Mouse (Mus musculus) embryonic fibroblast, embryonic 13.5 days (primary cell): ENCODE results near the gene Rnf40. TPM values are rescaled to one million over a fixed set of nuclear protein-coding genes. Genes with fewer than 3 reads are reported as not detected.

ENCODE experiments used
- H3K27ac ChIP-seq: 2 replicates; pipeline ENCODE4 v1.5.1; 2012; ENCODE audit warnings: low read length, control low read depth, inconsistent platforms; ENCODE audit not compliant: insufficient read depth
- H3K4me1 ChIP-seq: 2 replicates; pipeline ENCODE4 v1.6.1; 2011; ENCODE audit warnings: low read length; ENCODE audit not compliant: control insufficient read depth, insufficient read depth
- H3K4me3 ChIP-seq: 2 replicates; pipeline ENCODE4 v1.5.1; 2011; ENCODE audit warnings: mild to moderate bottlenecking, control low read depth, low read length; ENCODE audit not compliant: insufficient read depth
- CTCF ChIP-seq: IDR thresholded peaks from 2 replicates; pipeline ENCODE4 v1.5.1; 2011; ENCODE audit warnings: mild to moderate bottlenecking, control low read depth, low read length, moderate library complexity, borderline replicate concordance; ENCODE audit not compliant: insufficient read depth
- POLR2A ChIP-seq: IDR thresholded peaks from 2 replicates; pipeline ENCODE4 v1.6.1; 2011; ENCODE audit warnings: low read depth, mild to moderate bottlenecking, control low read depth, low read length, moderate library complexity
- polyA plus RNA-seq: library from polyadenylated mRNA; stranded (reverse); fragments of >200 nt; gene quantifications from 2 replicates; pipeline ENCODE4 v1.2.4, GENCODE M21; 2011; ENCODE audit warnings: low read depth; ENCODE audit not compliant: missing spikeins, insufficient read length

The Rnf40 gene
- polyA plus RNA-seq, 1 experiment, result 34.2 TPM

DNA sequence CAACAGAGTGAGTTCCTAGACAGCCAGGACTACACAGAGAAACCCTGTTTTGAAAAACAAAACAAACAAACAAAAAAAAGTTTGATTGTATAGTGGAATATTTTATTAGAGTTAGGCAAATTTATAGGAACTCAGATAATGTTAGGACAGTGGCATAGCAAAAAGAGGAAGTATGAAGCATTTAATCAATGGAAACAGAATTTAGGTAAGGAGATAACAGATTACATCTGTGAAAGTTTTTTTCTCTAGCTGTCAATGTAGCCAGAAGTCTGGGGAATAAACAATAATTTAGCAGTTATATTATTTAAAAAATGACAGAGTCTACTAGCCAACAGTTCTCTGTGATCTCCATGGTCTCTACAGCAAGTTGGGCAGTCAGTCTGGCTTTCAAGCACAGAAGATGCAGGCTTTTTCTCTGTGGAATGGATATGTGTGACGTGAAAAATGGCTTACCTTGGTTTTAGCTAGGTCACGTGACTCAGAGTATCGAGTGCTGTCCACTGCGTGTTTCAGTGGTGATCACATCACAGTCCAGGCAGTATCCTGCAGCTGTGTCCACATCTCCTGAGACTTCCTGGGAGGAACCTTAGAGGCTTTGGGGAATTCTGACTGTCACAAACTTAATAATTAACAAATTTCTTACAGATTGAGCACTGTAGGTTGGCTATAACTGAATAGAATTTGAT lies 60.1 kb downstream of the Rnf40 start:
- Histone ChIP-seq H3K4me1 (no peaks in the 10 kb centered on the region; the same call in 1 of the 2 replicates), H3K27ac (no peak overlapping the region), H3K4me3 (no peak overlapping the region)
- TF ChIP-seq CTCF (no peak), POLR2A (no peak)

GRCm38 (mm10) chr7:127649206-127649605 lies 60.6 kb downstream of the Rnf40 start:
- Histone ChIP-seq H3K27ac (no peak overlapping the region), H3K4me1 (no peaks in the 10 kb centered on the region; the same call in 1 of the 2 replicates), H3K4me3 (no peak overlapping the region)
- TF ChIP-seq POLR2A, result no peak
- TF ChIP-seq CTCF, result no peak

DNA sequence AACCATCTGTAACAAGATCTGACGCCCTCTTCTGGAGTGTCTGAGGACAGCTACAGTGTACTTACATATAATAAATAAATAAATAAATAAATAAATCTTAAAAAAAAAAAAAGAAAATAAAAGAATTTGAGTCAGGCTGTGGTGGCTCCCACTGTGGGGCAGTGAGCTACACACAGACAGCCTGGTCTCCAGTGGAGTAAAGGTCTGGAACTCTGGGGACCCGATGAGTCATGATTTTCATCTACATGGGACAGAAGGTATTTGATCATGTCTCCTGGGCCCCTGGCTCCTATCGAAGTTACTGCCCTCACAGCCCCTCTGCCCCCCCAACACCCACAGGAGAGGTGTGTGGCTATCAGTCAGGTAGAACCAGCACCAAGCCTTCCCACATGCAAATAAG lies 63.1 kb downstream of the Rnf40 start:
- no peaks in the 10 kb centered on the region; the same call in 1 of the 2 replicates for H3K4me1 ChIP-seq
- TF ChIP-seq CTCF (no peak), POLR2A (no peak)
- no peak overlapping the region for H3K4me3 ChIP-seq
- H3K27ac ChIP-seq, result no peak overlapping the region

GRCm38 (mm10) chr7:127652050-127652449 lies 63.5 kb downstream of the Rnf40 start:
- Histone ChIP-seq H3K27ac (no peak overlapping the region), H3K4me1 (no peaks in the 10 kb centered on the region; the same call in 1 of the 2 replicates), H3K4me3 (no peak overlapping the region)
- TF ChIP-seq POLR2A, result no peak
- TF ChIP-seq CTCF, result no peak

DNA sequence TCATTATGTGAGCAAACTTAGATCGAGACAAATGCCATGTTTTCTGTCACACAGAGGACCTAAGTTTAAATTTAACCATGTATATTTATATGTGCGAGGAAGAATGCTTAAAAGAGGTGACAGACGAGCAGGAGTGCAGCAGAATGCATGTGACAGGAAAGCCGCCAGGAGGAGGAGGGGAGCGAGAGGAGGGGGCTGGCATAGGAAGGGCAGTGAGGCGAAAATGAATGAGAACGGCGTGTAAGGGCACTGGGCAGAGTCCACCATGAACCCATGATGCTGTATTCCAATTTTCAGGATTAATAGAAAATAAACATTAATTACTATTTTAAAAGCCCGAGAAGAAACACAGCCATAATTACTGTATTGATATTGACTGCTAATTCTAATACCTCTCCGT lies 65.8 kb downstream of the Rnf40 start:
- TF ChIP-seq POLR2A (no peak), CTCF (no peak)
- H3K4me1 ChIP-seq, result no peaks in the 10 kb centered on the region; the same call in 1 of the 2 replicates
- no peak overlapping the region for H3K4me3 ChIP-seq
- H3K27ac ChIP-seq, result no peak overlapping the region

Other genes starting within 250 kb of the Rnf40 start
- 18.4 and 20.7 TPM in 2 replicates for gene Zfp768, start 243.2 kb upstream of the Rnf40 start, polyA plus RNA-seq
- gene Zfp747, start 212.7 kb upstream of the Rnf40 start, polyA plus RNA-seq, result 4.5 and 7.0 TPM in 2 replicates
- 1.6 and 2.1 TPM in 2 replicates for gene 9130019O22Rik, start 201.6 kb upstream of the Rnf40 start, polyA plus RNA-seq
- 5.3 and 7.1 TPM in 2 replicates for gene E430018J23Rik, start 195.1 kb upstream of the Rnf40 start, polyA plus RNA-seq
- gene Zfp764, start 181.9 kb upstream of the Rnf40 start, polyA plus RNA-seq, result 3.3 and 5.0 TPM in 2 replicates
- 9.6 and 11.0 TPM in 2 replicates for gene Zfp688, start 166.7 kb upstream of the Rnf40 start, polyA plus RNA-seq
- gene Zfp689, start 139.6 kb upstream of the Rnf40 start, polyA plus RNA-seq, result 1.8 and 3.2 TPM in 2 replicates
- gene Prr14, start 129.2 kb upstream of the Rnf40 start, polyA plus RNA-seq, result 73.6 and 83.0 TPM in 2 replicates
- gene Fbrs, start 109.6 kb upstream of the Rnf40 start, polyA plus RNA-seq, result 54.2 and 58.1 TPM in 2 replicates
- gene Srcap, start 76.8 kb upstream of the Rnf40 start, polyA plus RNA-seq, result 63.8 and 64.6 TPM in 2 replicates
- gene Gm42715, start 69.2 kb upstream of the Rnf40 start, polyA plus RNA-seq, result 10.3 and 12.0 TPM in 2 replicates
- gene Tmem265, start 27.4 kb upstream of the Rnf40 start, polyA plus RNA-seq, result not detected in 2 replicates
- gene Phkg2, start 15.4 kb upstream of the Rnf40 start, polyA plus RNA-seq, result 29.6 and 31.2 TPM in 2 replicates
- gene Ccdc189, start 172 bp upstream of the Rnf40 start, polyA plus RNA-seq, result 1.5 and 3.6 TPM in 2 replicates
- 9.3 and 14.9 TPM in 2 replicates for gene Zfp629, start 27.0 kb downstream of the Rnf40 start, polyA plus RNA-seq
- 53.2 and 57.0 TPM in 2 replicates for gene Bcl7c, start 120.2 kb downstream of the Rnf40 start, polyA plus RNA-seq
- gene Ctf1, start 124.0 kb downstream of the Rnf40 start, polyA plus RNA-seq, result 14.9 and 27.8 TPM in 2 replicates
- gene Ctf2, start 143.4 kb downstream of the Rnf40 start, polyA plus RNA-seq, result not detected in 2 replicates
- gene Fbxl19, start 155.8 kb downstream of the Rnf40 start, polyA plus RNA-seq, result 16.0 and 17.8 TPM in 2 replicates
- gene Orai3, start 181.0 kb downstream of the Rnf40 start, polyA plus RNA-seq, result 19.8 and 23.3 TPM in 2 replicates
- gene Setd1a, start 187.9 kb downstream of the Rnf40 start, polyA plus RNA-seq, result 29.3 and 33.8 TPM in 2 replicates
- gene Gm49388, start 196.8 kb downstream of the Rnf40 start, polyA plus RNA-seq, result not detected in 2 replicates
- gene Hsd3b7, start 211.8 kb downstream of the Rnf40 start, polyA plus RNA-seq, result 8.0 and 9.4 TPM in 2 replicates
- gene Stx4a, start 235.5 kb downstream of the Rnf40 start, polyA plus RNA-seq, result 70.3 and 90.0 TPM in 2 replicates
- gene Stx1b, start 235.8 kb downstream of the Rnf40 start, polyA plus RNA-seq, result 1.8 and 4.4 TPM in 2 replicates